Mouse (Mus musculus) erythroblast, embryonic 14.5 days (primary cell): ENCODE results near the gene Mvd. TPM values are rescaled to one million over a fixed set of nuclear protein-coding genes. Genes with fewer than 3 reads are reported as not detected.

Source experiments
- H3K27me3 ChIP-seq: 2 replicates; pipeline ENCODE4 v1.6.1; 2012; ENCODE audit warnings: inconsistent platforms; ENCODE audit not compliant: control insufficient read depth
- H3K36me3 ChIP-seq: 2 replicates; pipeline ENCODE4 v1.6.1; 2012; ENCODE audit warnings: mild to moderate bottlenecking, inconsistent platforms; ENCODE audit not compliant: control insufficient read depth
- H3K4me1 ChIP-seq: 2 replicates; pipeline ENCODE4 v1.6.1; 2012; ENCODE audit warnings: inconsistent platforms; ENCODE audit not compliant: control insufficient read depth
- H3K4me3 ChIP-seq: replicated peaks from 2 replicates; pipeline ENCODE3; 2012; ENCODE audit warnings: moderate library complexity, mild to moderate bottlenecking, inconsistent platforms
- H3K9me3 ChIP-seq: 2 replicates; pipeline ENCODE4 v1.6.1; 2012; ENCODE audit warnings: low read length, inconsistent platforms, mixed read lengths; ENCODE audit not compliant: control insufficient read depth
- GATA1 ChIP-seq: IDR thresholded peaks from 2 replicates; pipeline ENCODE4 v1.6.1; 2012; ENCODE audit warnings: low read length, inconsistent platforms, mixed read lengths
- TAL1 ChIP-seq: IDR thresholded peaks from 3 replicates; pipeline ENCODE4 v1.6.1; 2012; ENCODE audit warnings: low read length, inconsistent platforms, mixed read lengths
- polyA plus RNA-seq: library from polyadenylated mRNA; stranded (reverse); fragments of >175 nt; gene quantifications from 2 replicates; pipeline ENCODE4 v1.2.3, GENCODE M21; 2012

The Mvd gene
- polyA plus RNA-seq, 1 experiment, result 0.19 TPM

DNA sequence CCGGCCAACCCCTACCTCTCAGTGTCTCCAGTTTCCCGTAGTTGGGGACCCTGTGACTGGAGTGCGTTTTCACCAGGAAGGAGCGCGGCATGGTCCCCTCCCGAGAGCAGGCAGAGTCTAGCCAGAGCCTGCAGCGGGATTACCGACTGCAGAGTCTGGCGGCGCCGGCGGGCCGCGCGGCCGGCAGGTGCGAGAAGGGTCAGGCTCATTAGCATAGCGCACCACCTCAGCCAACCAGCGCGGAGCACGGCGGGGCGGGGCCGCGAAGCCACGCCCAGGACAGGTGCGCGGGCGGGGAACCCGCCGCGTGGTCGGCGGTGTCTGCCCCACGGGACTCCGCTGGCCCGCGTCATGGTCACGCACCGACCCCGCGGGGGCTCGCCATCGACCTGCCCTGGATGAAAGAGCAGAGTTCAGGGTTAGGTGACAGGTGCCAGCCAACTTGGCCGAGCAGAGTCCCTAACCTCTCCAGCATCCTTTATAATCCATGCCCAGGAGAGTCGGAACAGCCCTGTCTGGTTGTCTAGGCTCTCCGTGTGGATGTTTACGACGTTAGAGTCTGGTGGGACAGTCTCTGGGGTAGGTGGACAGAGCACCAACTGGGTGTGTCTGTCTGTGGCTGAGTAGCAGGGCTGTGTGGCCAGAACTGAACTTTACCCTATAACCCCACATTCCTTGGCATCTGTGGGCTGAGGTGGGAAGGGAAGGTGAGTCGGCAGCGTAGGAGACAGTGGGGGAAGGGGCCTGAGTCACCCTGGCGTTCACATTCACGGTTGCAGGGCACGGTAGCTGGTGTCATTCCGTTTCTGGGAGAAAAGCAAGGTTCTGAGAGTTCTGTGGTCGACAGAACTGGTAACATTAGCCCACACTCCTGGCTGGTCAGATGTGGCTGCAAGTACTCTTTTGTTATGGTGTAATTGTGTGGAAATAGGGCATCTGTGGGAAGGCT, 17.6 kb upstream of the Mvd start, which contains the start of gene Snai3:
Gene Snai3 (minus strand): TSS at position 210 of the 949 bp plus-strand sequence.
- TF ChIP-seq GATA1 (no peak), TAL1 (no peak)
- Histone ChIP-seq H3K4me1 (peaks cover 26% of the 10 kb centered on the region), H3K27me3 (peaks cover 80% of the 10 kb centered on the region), H3K9me3 (peaks cover 7% of the 10 kb centered on the region; the same call in 1 of the 2 replicates), H3K4me3 (peak within 1 kb of the TSS; percentile 17), H3K36me3 (no peaks in the 10 kb centered on the region; the same call in 1 of the 2 replicates)

DNA sequence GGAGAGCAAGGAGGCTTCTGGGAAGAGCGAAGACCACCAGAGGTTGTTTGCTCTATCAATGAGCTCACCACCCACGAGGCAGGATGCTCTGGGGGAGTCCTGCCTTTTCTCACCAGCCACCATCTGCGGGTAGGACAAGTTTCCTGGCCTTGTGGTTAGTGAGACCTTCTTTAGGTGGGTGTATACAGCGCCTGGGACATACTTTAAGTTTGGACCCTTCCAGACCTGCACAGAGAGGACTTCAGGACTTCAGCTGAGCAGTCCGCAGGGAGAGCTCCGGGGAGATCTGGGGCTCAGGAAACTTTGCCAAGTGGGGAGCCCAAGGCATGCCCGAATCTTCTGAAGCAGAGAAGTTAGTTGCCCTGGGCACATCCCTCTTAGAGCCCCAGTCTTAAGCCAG, 16.8 kb upstream of the Mvd start:
- H3K4me1 ChIP-seq, result peaks cover 23% of the 10 kb centered on the region
- peaks cover 7% of the 10 kb centered on the region; the same call in 1 of the 2 replicates for H3K9me3 ChIP-seq
- H3K27me3 ChIP-seq, result peaks cover 82% of the 10 kb centered on the region
- no peak overlapping the region for H3K4me3 ChIP-seq
- TF ChIP-seq TAL1 (no peak), GATA1 (no peak)
- no peaks in the 10 kb centered on the region for H3K36me3 ChIP-seq

DNA sequence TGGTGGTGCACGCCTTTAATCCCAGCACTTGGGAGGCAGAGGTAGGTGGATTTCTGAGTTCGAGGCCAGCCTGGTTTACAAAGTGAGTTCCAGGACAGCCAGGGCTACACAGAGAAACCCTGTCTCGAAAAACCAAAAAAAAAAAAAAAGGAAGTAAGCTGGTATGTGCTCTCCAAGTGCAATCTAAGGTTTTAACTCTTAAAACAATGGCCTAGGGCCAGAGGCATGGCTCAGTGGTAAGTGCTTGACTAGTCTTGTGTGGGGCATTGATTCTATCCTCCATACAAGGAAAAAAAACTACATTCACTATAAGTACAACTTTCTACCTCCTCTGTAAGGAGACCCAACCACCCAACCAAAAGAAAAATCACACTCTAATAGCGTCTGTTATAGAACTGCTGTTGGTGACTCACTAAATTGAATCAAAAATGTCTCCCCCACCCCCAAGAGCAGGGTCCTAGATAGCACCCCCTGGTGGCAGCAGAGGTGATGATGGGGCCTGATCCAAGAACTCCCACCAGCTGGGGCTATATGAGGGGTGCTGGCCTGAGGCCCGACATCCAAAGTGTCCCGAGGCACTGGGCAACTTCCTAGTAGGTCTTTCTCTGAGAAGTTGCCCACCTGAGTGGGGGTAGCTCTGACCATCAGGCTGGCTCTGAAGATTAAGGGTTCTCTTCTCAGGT, 16.1 kb upstream of the Mvd start:
- TF ChIP-seq GATA1 (no peak), TAL1 (no peak)
- peaks cover 7% of the 10 kb centered on the region; the same call in 1 of the 2 replicates for H3K9me3 ChIP-seq
- peaks cover 82% of the 10 kb centered on the region for H3K27me3 ChIP-seq
- H3K4me1 ChIP-seq, result peaks cover 21% of the 10 kb centered on the region
- no peaks in the 10 kb centered on the region for H3K36me3 ChIP-seq
- H3K4me3 ChIP-seq, result no peak overlapping the region

- H3K9me3 ChIP-seq, result peaks cover 7% of the 10 kb centered on the region; the same call in 1 of the 2 replicates
- TF ChIP-seq GATA1 (no peak), TAL1 (no peak)
- H3K4me1 ChIP-seq, result peaks cover 11% of the 10 kb centered on the region
- no peaks in the 10 kb centered on the region for H3K36me3 ChIP-seq
- peaks cover 62% of the 10 kb centered on the region for H3K27me3 ChIP-seq
- no peak overlapping the region for H3K4me3 ChIP-seq
These were observed 13.9 kb upstream of the Mvd start for GRCm38 (mm10) chr8:122457171-122457570.

DNA sequence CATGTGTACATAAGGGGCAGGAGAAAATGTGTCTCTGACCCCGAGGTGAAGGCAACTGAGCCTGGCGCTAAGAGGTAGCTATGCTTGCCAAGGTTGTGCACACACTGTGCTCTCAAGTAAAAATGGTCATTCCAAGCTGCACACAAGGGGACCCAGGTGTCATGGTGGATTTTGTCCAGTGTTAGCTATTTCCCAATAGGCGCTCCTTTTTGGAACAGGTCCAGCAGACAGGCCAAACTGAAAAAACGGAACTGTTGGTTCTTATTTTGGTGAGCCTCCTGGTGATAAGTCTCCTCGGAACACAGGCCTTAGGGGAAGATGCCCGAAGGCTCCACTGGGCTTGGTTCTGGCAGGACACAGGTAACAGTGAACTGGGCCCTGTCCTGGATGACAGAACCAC, 11.2 kb upstream of the Mvd start:
- H3K4me3 ChIP-seq, result no peak overlapping the region
- H3K4me1 ChIP-seq, result no peaks in the 10 kb centered on the region; the same call in 1 of the 2 replicates
- H3K27me3 ChIP-seq, result peaks cover 34% of the 10 kb centered on the region
- H3K36me3 ChIP-seq, result no peaks in the 10 kb centered on the region
- no peak for TF ChIP-seq TAL1
- no peak for TF ChIP-seq GATA1
- H3K9me3 ChIP-seq, result no peaks in the 10 kb centered on the region

DNA sequence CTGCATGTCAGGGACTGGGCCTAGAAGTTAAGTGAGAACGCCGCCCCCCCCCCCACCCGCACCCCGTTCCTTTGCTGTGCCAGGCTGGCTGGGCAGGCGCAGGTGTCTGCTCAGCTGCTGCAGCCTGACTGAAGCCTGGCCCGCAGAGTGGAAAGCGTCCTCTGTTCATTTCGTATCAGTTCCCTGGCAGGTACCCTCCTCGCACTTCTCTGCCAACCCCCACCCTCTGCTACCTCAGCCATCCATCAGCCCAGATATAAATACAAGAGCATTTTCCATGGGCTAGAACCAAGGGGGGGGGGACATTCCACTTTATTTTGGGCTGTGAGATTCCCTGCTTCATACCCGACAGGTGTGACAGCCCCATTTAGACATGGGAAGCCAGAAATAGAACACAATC, 8.9 kb upstream of the Mvd start:
- TF ChIP-seq GATA1 (no peak), TAL1 (no peak)
- no peaks in the 10 kb centered on the region for H3K9me3 ChIP-seq
- H3K36me3 ChIP-seq, result no peaks in the 10 kb centered on the region
- no peak overlapping the region for H3K4me3 ChIP-seq
- no peaks in the 10 kb centered on the region; the same call in 1 of the 2 replicates for H3K4me1 ChIP-seq
- peaks cover 19% of the 10 kb centered on the region for H3K27me3 ChIP-seq

DNA sequence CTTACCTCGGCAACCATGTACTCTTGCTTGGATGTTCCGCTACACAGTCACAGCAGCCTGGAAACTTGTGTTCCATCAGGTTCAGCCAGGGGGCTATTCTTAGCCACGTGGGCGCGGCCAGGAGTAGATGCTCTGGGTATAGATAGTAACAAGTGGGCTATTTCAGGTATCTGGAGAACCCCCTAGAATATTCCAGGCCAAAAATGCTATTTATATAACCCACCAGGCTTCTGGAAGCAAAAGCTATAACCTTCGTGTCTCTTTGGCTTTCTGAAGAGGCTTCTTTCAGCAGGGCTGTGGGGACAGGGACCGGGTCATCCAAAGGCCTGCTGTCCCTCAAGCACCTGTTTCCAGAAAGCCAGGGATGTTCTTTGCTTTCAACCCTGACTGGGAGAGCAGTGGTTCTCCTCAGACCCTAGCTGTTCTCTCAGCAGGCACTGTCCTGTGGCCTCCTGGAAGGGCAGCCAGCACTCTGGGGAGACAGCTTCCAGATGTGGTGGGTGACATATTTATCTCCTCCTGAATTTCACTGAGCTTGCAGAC, 8.0 kb upstream of the Mvd start:
- Histone ChIP-seq H3K9me3 (no peaks in the 10 kb centered on the region), H3K4me1 (no peaks in the 10 kb centered on the region; the same call in 1 of the 2 replicates), H3K4me3 (no peak overlapping the region), H3K27me3 (peaks cover 14% of the 10 kb centered on the region), H3K36me3 (no peaks in the 10 kb centered on the region)
- no peak for TF ChIP-seq TAL1
- TF ChIP-seq GATA1, result no peak

GRCm38 (mm10) chr8:122445203-122445602, 2.0 kb upstream of the Mvd start:
- H3K4me1 ChIP-seq, result peaks cover 30% of the 10 kb centered on the region
- H3K9me3 ChIP-seq, result no peaks in the 10 kb centered on the region
- H3K4me3 ChIP-seq, result no peak overlapping the region
- H3K36me3 ChIP-seq, result no peaks in the 10 kb centered on the region; the same call in 1 of the 2 replicates
- TF ChIP-seq TAL1 (no peak), GATA1 (no peak)
- peaks cover 9% of the 10 kb centered on the region for H3K27me3 ChIP-seq
